Mouse (Mus musculus) heart, postnatal 0 days (tissue): ENCODE results near the gene Tead4. TPM values are rescaled to one million over a fixed set of nuclear protein-coding genes. Genes with fewer than 3 reads are reported as not detected.

Experiments used
- ATAC-seq: fragments of 200-750 bp; cut with Nextera tagmentation; 2 replicates; pipeline ENCODE4 v1.8.0; 2017; ENCODE audit warnings: low read depth, moderate number of reproducible peaks, moderate library complexity; ENCODE audit not compliant: insufficient read depth
- DNase-seq: peaks from one replicate; pipeline ENCODE4 v3.0.0-alpha.2; 2016; ENCODE audit warnings: low spot score
- H3K27ac ChIP-seq: fragments of 300-500 bp; sonication (generic); 2 replicates; pipeline ENCODE4 v1.5.1; 2014; ENCODE audit warnings: low read depth, mild to moderate bottlenecking
- H3K27me3 ChIP-seq: fragments of 300-500 bp; sonication (generic); 2 replicates; pipeline ENCODE4 v1.6.1; 2014; ENCODE audit warnings: low read length, mixed read lengths; ENCODE audit not compliant: control insufficient read depth, insufficient read depth
- H3K36me3 ChIP-seq: fragments of 300-500 bp; sonication (generic); replicated peaks from 2 replicates; pipeline ENCODE4 v1.6.1; 2014; ENCODE audit warnings: low read length, mixed read lengths; ENCODE audit not compliant: control insufficient read depth, insufficient read depth
- H3K4me1 ChIP-seq: fragments of 300-500 bp; sonication (generic); 2 replicates; pipeline ENCODE4 v1.6.1; 2014; ENCODE audit warnings: antibody characterized with exemption; ENCODE audit not compliant: control insufficient read depth, insufficient read depth
- H3K4me2 ChIP-seq: fragments of 300-500 bp; sonication (generic); 2 replicates; pipeline ENCODE4 v1.6.1; 2014; ENCODE audit warnings: low read depth, mild to moderate bottlenecking, low read length, moderate library complexity
- H3K4me3 ChIP-seq: fragments of 300-500 bp; sonication (generic); 2 replicates; pipeline ENCODE4 v1.5.1; 2014; ENCODE audit warnings: low read depth, low read length
- H3K9ac ChIP-seq: fragments of 300-500 bp; sonication (generic); replicated peaks from 2 replicates; pipeline ENCODE4 v1.6.1; 2014; ENCODE audit warnings: low read depth, low read length, mixed read lengths
- H3K9me3 ChIP-seq: fragments of 300-500 bp; sonication (generic); replicated peaks from 2 replicates; pipeline ENCODE4 v1.6.1; 2016; ENCODE audit warnings: low read length; ENCODE audit not compliant: control insufficient read depth
- CTCF ChIP-seq: IDR thresholded peaks from 2 replicates; pipeline ENCODE4 v1.5.1; 2016; ENCODE audit warnings: antibody characterized with exemption, control low read depth, low read depth
- EP300 ChIP-seq: IDR thresholded peaks from 2 replicates; pipeline ENCODE4 v1.6.1; 2016; ENCODE audit warnings: antibody characterized with exemption, low read depth
- WGBS: fragments of 180-500 bp; shearing (Covaris S2); extraction: QIAGEN DNeasy Blood & Tissue Kit; methylation state at CpG from one replicate; pipeline ENCODE4 v1.1.7; 2014; 5-methylcytosine and 5-hydroxymethylcytosine counted together
- polyA plus RNA-seq: library from polyadenylated mRNA; unstranded; fragments of >200 nt; fragmentation: Nextera tagmentation; extraction: Ambion mirVana; gene quantifications from 2 replicates; pipeline ENCODE4 v1.2.1, GENCODE M21; 2015
- total RNA-seq: library from RNA; depleted of rRNA; stranded (reverse); fragments of >200 nt; gene quantifications from 2 replicates; pipeline ENCODE4 v1.2.3, GENCODE M21; 2014; ENCODE audit warnings: low replicate concordance; rRNA removed

The Tead4 gene
- total RNA-seq (3.2 and 4.2 TPM in 2 replicates), polyA plus RNA-seq (1.3 and 1.5 TPM in 2 replicates)

DNA sequence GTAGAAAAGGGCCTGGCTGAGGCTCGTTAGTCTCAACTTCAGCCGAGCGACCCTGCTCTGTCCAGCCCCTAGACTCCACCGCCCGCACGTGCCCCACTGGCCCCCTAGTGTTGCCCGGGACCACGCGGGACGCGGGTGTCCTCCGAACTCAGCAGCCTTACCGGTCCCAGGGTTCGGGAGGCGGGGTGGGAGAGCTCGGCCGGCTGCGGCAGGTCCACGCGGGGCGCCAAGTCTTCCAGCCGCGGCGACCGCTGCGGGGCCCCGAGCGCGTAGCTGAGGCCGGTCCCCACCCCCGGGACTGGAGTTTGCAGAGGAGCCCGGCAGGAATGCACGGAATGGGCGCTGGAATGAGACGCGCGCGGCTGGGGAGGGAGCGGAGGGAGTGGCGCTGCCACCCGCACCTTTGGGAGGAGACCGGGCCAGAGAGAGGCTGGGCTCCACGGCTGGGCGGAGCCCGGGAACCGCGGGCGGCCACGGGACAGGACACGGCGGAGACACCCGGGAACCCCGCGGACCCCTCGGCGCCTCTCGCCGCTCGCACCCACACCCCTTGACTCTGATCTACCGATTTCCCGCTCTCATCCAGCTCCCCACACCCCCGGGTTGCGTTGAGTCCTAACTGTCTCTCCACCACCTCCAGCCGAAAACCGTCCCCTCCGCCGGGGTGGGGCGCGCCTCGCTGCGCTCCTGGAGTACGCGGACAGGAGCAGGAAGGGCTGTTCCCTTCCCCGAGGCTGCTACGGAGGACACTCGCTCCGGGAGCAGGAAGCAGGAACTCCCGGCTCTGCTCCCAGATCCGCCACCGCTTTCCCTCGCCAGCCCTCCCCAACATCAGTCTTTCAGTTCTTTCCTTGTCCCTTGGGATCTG lies at the start of gene Tead4:
Tead4 (minus strand) TSS at position 690 of the 868 bp plus-strand sequence.
- under 1% methylated on average over 69 of the region's 81 CpGs for WGBS
- peak; percentile 71 for DNase-seq
- H3K4me1 ChIP-seq, result peaks cover 8% of the 10 kb centered on the region
- H3K9ac ChIP-seq, result peak within 1 kb of the TSS; percentile 67
- H3K9me3 ChIP-seq, result no peaks in the 10 kb centered on the region
- ATAC-seq, result peak; percentile 89
- H3K4me3 ChIP-seq, result peak within 1 kb of the TSS; percentile 83
- peaks cover 5% of the 10 kb centered on the region; the same call in 1 of the 2 replicates for H3K27me3 ChIP-seq
- H3K36me3 ChIP-seq, result no peaks in the 10 kb centered on the region
- H3K4me2 ChIP-seq, result peak within 1 kb of the TSS; percentile 96
- TF ChIP-seq CTCF (no peak), EP300 (no peak)
- peak within 1 kb of the TSS; percentile 88 for H3K27ac ChIP-seq

DNA sequence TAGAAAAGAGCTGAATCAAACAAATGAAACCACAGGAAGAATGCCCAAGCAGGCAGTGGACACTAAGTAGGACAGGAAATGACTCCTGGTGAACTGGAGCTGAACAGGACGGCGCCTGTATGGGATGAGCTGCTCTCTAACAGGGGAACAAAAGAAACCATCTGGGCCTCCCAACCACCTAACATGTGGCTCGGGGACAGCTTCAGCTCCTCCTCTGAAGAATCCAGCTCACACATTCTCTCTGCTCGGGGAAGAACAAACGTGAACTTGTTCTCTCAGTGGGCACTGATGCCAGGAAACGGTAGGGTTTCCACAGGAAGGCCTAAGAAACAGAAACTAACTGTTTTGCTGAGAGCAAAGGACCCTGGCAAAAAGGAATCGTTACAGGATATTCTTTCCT lies 49.1 kb upstream of the Tead4 start:
- H3K4me1 ChIP-seq, result peaks cover 2% of the 10 kb centered on the region
- no peak overlapping the region for H3K4me3 ChIP-seq
- TF ChIP-seq EP300, result no peak
- no peak for TF ChIP-seq CTCF
- ATAC-seq (no peak), DNase-seq (peak; percentile 13)
- H3K9ac ChIP-seq, result no peak overlapping the region
- 53% methylated on average over 7 of the region's 7 CpGs for WGBS
- H3K27me3 ChIP-seq, result no peaks in the 10 kb centered on the region
- no peaks in the 10 kb centered on the region for H3K9me3 ChIP-seq
- peaks cover 3% of the 10 kb centered on the region; the same call in 1 of the 2 replicates for H3K36me3 ChIP-seq
- H3K27ac ChIP-seq, result no peak overlapping the region
- H3K4me2 ChIP-seq, result no peak overlapping the region

DNA sequence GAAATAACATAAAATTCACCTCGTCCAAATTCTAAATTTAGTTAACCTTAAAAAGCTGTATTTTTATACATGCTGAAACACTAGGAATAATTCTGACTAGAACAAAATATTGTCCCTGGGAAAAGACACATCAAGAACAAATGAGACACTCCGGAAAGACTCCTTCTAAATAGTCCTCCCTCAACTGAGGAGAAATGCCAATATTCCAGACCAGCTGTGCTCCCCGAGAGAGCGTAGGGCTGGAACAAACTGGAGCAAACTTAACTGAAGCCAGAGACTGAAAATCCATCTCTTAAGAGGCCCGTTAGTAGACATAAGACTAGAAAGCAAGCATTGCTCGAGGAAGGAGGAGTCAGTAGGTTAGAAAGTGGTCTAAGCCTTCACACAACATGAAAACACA lies 46.2 kb upstream of the Tead4 start:
- H3K9ac ChIP-seq, result no peak overlapping the region
- no peak for TF ChIP-seq CTCF
- TF ChIP-seq EP300, result no peak
- DNase-seq (no peak), ATAC-seq (no peak)
- peaks cover 3% of the 10 kb centered on the region; the same call in 1 of the 2 replicates for H3K36me3 ChIP-seq
- no peak overlapping the region for H3K4me2 ChIP-seq
- no peaks in the 10 kb centered on the region for H3K27me3 ChIP-seq
- H3K27ac ChIP-seq, result no peak overlapping the region
- H3K4me3 ChIP-seq, result no peak overlapping the region
- H3K9me3 ChIP-seq, result no peaks in the 10 kb centered on the region
- no peaks in the 10 kb centered on the region for H3K4me1 ChIP-seq
- WGBS, result 75% methylated on average over 6 of the region's 6 CpGs

DNA sequence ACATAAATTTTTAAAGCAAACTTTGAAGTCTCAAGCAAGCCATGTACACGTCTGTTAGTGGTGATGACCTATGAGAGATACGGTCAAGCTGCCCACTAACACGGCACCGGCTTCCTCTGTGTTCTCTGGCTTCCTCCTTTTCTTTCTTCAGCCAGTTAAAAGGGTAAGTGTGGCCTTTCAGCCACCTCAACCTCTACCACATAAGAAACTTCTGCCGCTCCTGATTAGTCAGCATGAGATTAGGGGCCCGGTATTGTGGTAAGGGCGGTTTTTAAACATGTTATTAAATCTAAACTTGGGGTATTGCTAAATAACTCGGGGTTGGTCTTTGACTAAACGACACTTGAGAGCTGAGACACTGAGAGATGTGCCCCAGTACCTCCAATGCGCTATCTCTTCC lies 45.0 kb upstream of the Tead4 start:
- no peak overlapping the region for H3K27ac ChIP-seq
- WGBS, result 83% methylated on average over 10 of the region's 10 CpGs
- no peaks in the 10 kb centered on the region for H3K4me1 ChIP-seq
- ATAC-seq (no peak), DNase-seq (no peak)
- TF ChIP-seq EP300 (no peak), CTCF (no peak)
- H3K4me2 ChIP-seq, result no peak overlapping the region
- H3K27me3 ChIP-seq, result no peaks in the 10 kb centered on the region
- H3K4me3 ChIP-seq, result no peak overlapping the region
- no peaks in the 10 kb centered on the region for H3K36me3 ChIP-seq
- H3K9me3 ChIP-seq, result no peaks in the 10 kb centered on the region
- no peak overlapping the region for H3K9ac ChIP-seq

DNA sequence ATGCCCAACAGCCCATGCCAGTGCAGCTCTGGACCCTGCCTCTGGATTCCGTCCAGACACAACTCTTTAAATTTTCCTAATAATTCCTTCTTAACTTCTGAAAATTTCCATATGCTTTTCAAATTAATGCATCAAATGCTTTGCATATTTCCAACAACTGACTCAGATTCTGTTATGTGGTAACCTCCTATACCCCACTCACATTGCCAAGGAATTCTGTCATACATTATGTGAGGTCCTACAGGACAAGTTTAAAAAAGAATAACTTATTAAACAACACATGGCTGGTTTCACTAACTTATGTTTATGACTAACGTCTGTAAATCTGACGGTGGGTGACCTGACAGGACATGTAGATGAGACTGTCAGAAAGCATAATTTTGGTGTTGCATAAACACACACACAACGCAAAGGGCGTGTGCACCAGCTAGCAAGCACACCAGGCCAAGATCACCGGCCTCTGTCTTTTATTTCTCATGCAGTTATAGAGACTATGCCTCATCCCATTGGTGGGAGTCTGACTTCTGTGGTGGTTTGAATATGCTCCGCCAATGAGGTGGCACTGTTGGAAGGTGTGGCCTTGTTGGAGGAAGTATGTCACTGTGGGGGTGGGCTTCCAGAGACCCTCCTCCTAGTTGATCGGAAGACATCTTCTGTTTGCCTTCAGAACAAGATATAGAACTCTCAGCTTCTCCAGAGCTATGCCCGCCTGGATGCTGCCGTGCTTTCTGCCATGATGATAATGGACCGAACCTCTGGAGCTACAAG lies 41.5 kb upstream of the Tead4 start:
- H3K27me3 ChIP-seq, result no peaks in the 10 kb centered on the region
- H3K4me1 ChIP-seq, result no peaks in the 10 kb centered on the region
- no peak overlapping the region for H3K4me3 ChIP-seq
- no peak overlapping the region for H3K9ac ChIP-seq
- no peak overlapping the region for H3K27ac ChIP-seq
- TF ChIP-seq EP300 (no peak), CTCF (no peak)
- WGBS, result 89% methylated on average over 11 of the region's 11 CpGs
- ATAC-seq (no peak), DNase-seq (no peak)
- no peak overlapping the region for H3K4me2 ChIP-seq
- H3K36me3 ChIP-seq, result no peaks in the 10 kb centered on the region
- no peaks in the 10 kb centered on the region for H3K9me3 ChIP-seq
